Mouse (Mus musculus): ENCODE data around the gene Myo18b.

- TF ChIP-seq EP300 (IDR thresholded peaks at IDR 0.05; ENCODE audit: low read length): no peak
- TF ChIP-seq POLR2A (IDR thresholded peaks at IDR 0.05; ENCODE audit: low read depth, low read length): no peak
- TF ChIP-seq CTCF (conservative IDR thresholded peaks at IDR 0.05 in 1 of 2, IDR thresholded peaks at IDR 0.05 in 1 of 2; ENCODE audit: low read depth in 2 of 2, low read length in 2 of 2): no peak
- no peak for TF ChIP-seq POLR2AphosphoS2 (IDR thresholded peaks at IDR 0.05; ENCODE audit: low read depth, low read length)
- no peak for TF ChIP-seq MEF2A (IDR thresholded peaks at IDR 0.05; ENCODE audit: borderline replicate concordance, low read depth, low read length)
- no peak for TF ChIP-seq USF1 (IDR thresholded peaks at IDR 0.05; ENCODE audit: low read depth, low read length)
These were observed 81.1 kb downstream of the Myo18b start for GRCm38 (mm10) chr5:112815051-112815450.
